Mouse (Mus musculus) central nervous system, embryonic 14 days (tissue): ENCODE results near the gene Usp22. TPM values are rescaled to one million over a fixed set of nuclear protein-coding genes. Genes with fewer than 3 reads are reported as not detected.

ENCODE experiments used
- polyA plus RNA-seq: library from polyadenylated mRNA; depleted of rRNA; stranded (reverse); fragments of >200 nt; gene quantifications from 2 replicates; pipeline ENCODE4 v1.2.3, GENCODE M21; 2012; rRNA removed

Gene Usp22
- polyA plus RNA-seq = 242 and 252 TPM in 2 replicates

GRCm38 (mm10) chr11:61174821-61175658 is at the start of gene Usp22:
TSS of gene Usp22 (minus strand) at chr11:61175055.

GRCm38 (mm10) chr11:61207487-61208246 is 32.8 kb upstream of the Usp22 start, which contains the start of gene Aldh3a1:
TSS of gene Aldh3a1 (plus strand) at chr11:61207537.

GRCm38 (mm10) chr11:61126606-61127355 is 48.1 kb downstream of the Usp22 start, which contains the start of gene Tnfrsf13b:
TSS of gene Tnfrsf13b (plus strand) at chr11:61126755.

Other genes with a start within 250 kb of the Usp22 start
- gene Map2k3, start 243.0 kb downstream of the Usp22 start, polyA plus RNA-seq = 13.1 and 17.1 TPM in 2 replicates
- gene Kcnj12, start 152.5 kb downstream of the Usp22 start, polyA plus RNA-seq = 3.2 and 4.9 TPM in 2 replicates
- gene Tnfrsf13b, start 48.3 kb downstream of the Usp22 start, polyA plus RNA-seq = 1.9 and 2.3 TPM in 2 replicates
- 0.04 and 0.19 TPM in 2 replicates for gene Aldh3a1, start 32.5 kb upstream of the Usp22 start, polyA plus RNA-seq
- gene Aldh3a2, start 92.4 kb upstream of the Usp22 start, polyA plus RNA-seq = 33.2 and 33.3 TPM in 2 replicates
- 0.02 and 0.10 TPM in 2 replicates for gene Slc47a2, start 167.8 kb upstream of the Usp22 start, polyA plus RNA-seq
- 0.29 and 0.36 TPM in 2 replicates for gene Slc47a1, start 203.3 kb upstream of the Usp22 start, polyA plus RNA-seq